Mouse (Mus musculus): Measurements from ENCODE around the gene Vegfc. TPM values are rescaled to one million over a fixed set of nuclear protein-coding genes. Genes with fewer than 3 reads are reported as not detected.

Vegfc gene
- total RNA-seq (2018; cell fraction: chromatin; rRNA removed), result 1 to 10 TPM in 1 of 26 experiments, not detected in 25; 1.2 TPM
- total RNA-seq (2018; cell fraction: cytosol; rRNA removed), result under 1 TPM in 3 of 26 experiments, not detected in 23; 0.03 to 0.08 (median 0.07) TPM
- under 1 TPM in 1 of 26 experiments, not detected in 25; 0.63 TPM for total RNA-seq (2018; cell fraction: nucleus; rRNA removed)
- not detected in 3 replicates for polyA plus RNA-seq (2018)

- peak within 1 kb of the TSS; percentile 26 for H3K4me3 ChIP-seq (ENCODE audit: inconsistent target)
- no peak within 1 kb of the TSS for H3K27ac ChIP-seq
- WGBS (ENCODE audit: missing documents), result 2% methylated on average over 65 of the region's 79 CpGs
- H3K36me3 ChIP-seq (ENCODE audit: inconsistent target), result no peaks in the 10 kb centered on the region
- H3K79me2 ChIP-seq (ENCODE audit: inconsistent target), result no peaks in the 10 kb centered on the region
Observed at GRCm38 (mm10) chr8:54077271-54078120, at the start of gene Vegfc. TSS of gene Vegfc (plus strand) at chr8:54077606.

GRCm38 (mm10) chr8:54034584-54034983 is 42.8 kb upstream of the Vegfc start:
- Histone ChIP-seq H3K4me3 (ENCODE audit: inconsistent target) (no peak overlapping the region), H3K36me3 (ENCODE audit: inconsistent target) (no peaks in the 10 kb centered on the region), H3K27ac (no peak overlapping the region), H3K79me2 (ENCODE audit: inconsistent target) (no peaks in the 10 kb centered on the region)
- 90% methylated on average over 1 of the region's 1 CpGs for WGBS (ENCODE audit: missing documents)

- Histone ChIP-seq H3K79me2 (ENCODE audit: inconsistent target) (no peaks in the 10 kb centered on the region), H3K4me3 (ENCODE audit: inconsistent target) (no peak overlapping the region), H3K27ac (no peak overlapping the region), H3K36me3 (ENCODE audit: inconsistent target) (no peaks in the 10 kb centered on the region)
- 58% methylated on average over 1 of the region's 1 CpGs for WGBS (ENCODE audit: missing documents)
Observed at GRCm38 (mm10) chr8:54042601-54043000, 34.8 kb upstream of the Vegfc start.

- 92% methylated on average over 1 of the region's 1 CpGs for WGBS (ENCODE audit: missing documents)
- Histone ChIP-seq H3K27ac (no peak overlapping the region), H3K4me3 (ENCODE audit: inconsistent target) (no peak overlapping the region), H3K79me2 (ENCODE audit: inconsistent target) (no peaks in the 10 kb centered on the region), H3K36me3 (ENCODE audit: inconsistent target) (no peaks in the 10 kb centered on the region)
Observed at GRCm38 (mm10) chr8:54043468-54043867, 33.9 kb upstream of the Vegfc start.

- 71% methylated on average over 1 of the region's 1 CpGs for WGBS (ENCODE audit: missing documents)
- no peak overlapping the region for H3K27ac ChIP-seq
- H3K36me3 ChIP-seq (ENCODE audit: inconsistent target), result no peaks in the 10 kb centered on the region
- H3K79me2 ChIP-seq (ENCODE audit: inconsistent target), result no peaks in the 10 kb centered on the region
- no peak overlapping the region for H3K4me3 ChIP-seq (ENCODE audit: inconsistent target)
Observed at GRCm38 (mm10) chr8:54053210-54053609, 24.2 kb upstream of the Vegfc start.

GRCm38 (mm10) chr8:54065492-54065891 is 11.9 kb upstream of the Vegfc start:
- Histone ChIP-seq H3K4me3 (ENCODE audit: inconsistent target) (no peak overlapping the region), H3K27ac (no peak overlapping the region), H3K79me2 (ENCODE audit: inconsistent target) (no peaks in the 10 kb centered on the region), H3K36me3 (ENCODE audit: inconsistent target) (no peaks in the 10 kb centered on the region)
- 84% methylated on average over 4 of the region's 4 CpGs for WGBS (ENCODE audit: missing documents)

GRCm38 (mm10) chr8:54076301-54076700 is 1.1 kb upstream of the Vegfc start:
- no peak overlapping the region for H3K4me3 ChIP-seq (ENCODE audit: inconsistent target)
- 93% methylated on average over 1 of the region's 1 CpGs for WGBS (ENCODE audit: missing documents)

GRCm38 (mm10) chr8:54076791-54077270 is 575 bp upstream of the Vegfc start:
- H3K36me3 ChIP-seq (ENCODE audit: inconsistent target), result no peaks in the 10 kb centered on the region
- H3K27ac ChIP-seq, result no peak overlapping the region
- H3K4me3 ChIP-seq (ENCODE audit: inconsistent target), result peak overlapping the region; percentile 10; the same call in 1 of the 2 replicates
- no peaks in the 10 kb centered on the region for H3K79me2 ChIP-seq (ENCODE audit: inconsistent target)
- 4% methylated on average over 28 of the region's 28 CpGs for WGBS (ENCODE audit: missing documents)

More at GRCm38 (mm10) chr8:54076301-54076700, 1.1 kb upstream of the Vegfc start:
- no peaks in the 10 kb centered on the region for H3K36me3 ChIP-seq (ENCODE audit: inconsistent target)
- no peaks in the 10 kb centered on the region for H3K79me2 ChIP-seq (ENCODE audit: inconsistent target)
- H3K27ac ChIP-seq, result no peak overlapping the region

- Histone ChIP-seq H3K4me3 (ENCODE audit: inconsistent target) (no peak overlapping the region), H3K27ac (no peak overlapping the region), H3K36me3 (ENCODE audit: inconsistent target) (no peaks in the 10 kb centered on the region), H3K79me2 (ENCODE audit: inconsistent target) (no peaks in the 10 kb centered on the region)
- WGBS (ENCODE audit: missing documents), result 0% methylated on average over 1 of the region's 1 CpGs
Observed at GRCm38 (mm10) chr8:54078121-54078440, 675 bp downstream of the Vegfc start.

- no peaks in the 10 kb centered on the region for H3K36me3 ChIP-seq (ENCODE audit: inconsistent target)
- H3K4me3 ChIP-seq (ENCODE audit: inconsistent target), result no peak overlapping the region
- WGBS (ENCODE audit: missing documents), result 26% methylated on average over 11 of the region's 11 CpGs
- no peak overlapping the region for H3K27ac ChIP-seq
- H3K79me2 ChIP-seq (ENCODE audit: inconsistent target), result no peaks in the 10 kb centered on the region
Observed at GRCm38 (mm10) chr8:54079001-54079400, 1.6 kb downstream of the Vegfc start.

- H3K27ac ChIP-seq, result no peak overlapping the region
- no peak overlapping the region for H3K4me3 ChIP-seq (ENCODE audit: inconsistent target)
- H3K79me2 ChIP-seq (ENCODE audit: inconsistent target), result no peaks in the 10 kb centered on the region
- no peaks in the 10 kb centered on the region for H3K36me3 ChIP-seq (ENCODE audit: inconsistent target)
Observed at GRCm38 (mm10) chr8:54079601-54080000, 2.2 kb downstream of the Vegfc start.

- Histone ChIP-seq H3K4me3 (ENCODE audit: inconsistent target) (no peak overlapping the region), H3K79me2 (ENCODE audit: inconsistent target) (no peaks in the 10 kb centered on the region), H3K36me3 (ENCODE audit: inconsistent target) (no peaks in the 10 kb centered on the region), H3K27ac (no peak overlapping the region)
- 31% methylated on average over 5 of the region's 6 CpGs for WGBS (ENCODE audit: missing documents)
Observed at GRCm38 (mm10) chr8:54085896-54086295, 8.5 kb downstream of the Vegfc start.

- H3K4me3 ChIP-seq (ENCODE audit: inconsistent target), result no peak overlapping the region
- WGBS (ENCODE audit: missing documents), result 11% methylated on average over 2 of the region's 2 CpGs
- no peak overlapping the region for H3K27ac ChIP-seq
- H3K79me2 ChIP-seq (ENCODE audit: inconsistent target), result no peaks in the 10 kb centered on the region
- no peaks in the 10 kb centered on the region for H3K36me3 ChIP-seq (ENCODE audit: inconsistent target)
Observed at GRCm38 (mm10) chr8:54087114-54087513, 9.7 kb downstream of the Vegfc start.

- no peak overlapping the region for H3K27ac ChIP-seq
- no peaks in the 10 kb centered on the region for H3K79me2 ChIP-seq (ENCODE audit: inconsistent target)
- H3K4me3 ChIP-seq (ENCODE audit: inconsistent target), result no peak overlapping the region
- WGBS (ENCODE audit: missing documents), result 60% methylated on average over 4 of the region's 4 CpGs
- H3K36me3 ChIP-seq (ENCODE audit: inconsistent target), result no peaks in the 10 kb centered on the region
Observed at GRCm38 (mm10) chr8:54089204-54089603, 11.8 kb downstream of the Vegfc start.

GRCm38 (mm10) chr8:54089901-54090300 is 12.5 kb downstream of the Vegfc start:
- H3K27ac ChIP-seq, result no peak overlapping the region
- H3K4me3 ChIP-seq (ENCODE audit: inconsistent target), result no peak overlapping the region
- WGBS (ENCODE audit: missing documents), result 100% methylated on average over 2 of the region's 2 CpGs
- no peaks in the 10 kb centered on the region for H3K36me3 ChIP-seq (ENCODE audit: inconsistent target)
- H3K79me2 ChIP-seq (ENCODE audit: inconsistent target), result no peaks in the 10 kb centered on the region

Data from macrophage (primary cell).